Mouse (Mus musculus) lung, adult 2 months (tissue): ENCODE data around the gene Fam189a1.

Source experiments
- CTCF ChIP-seq: fragments of 200-500 bp; IDR thresholded peaks from 2 replicates; pipeline ENCODE4 v1.5.1; 2011; ENCODE audit warnings: mild to moderate bottlenecking, low read length, control low read depth; ENCODE audit not compliant: insufficient read depth
- POLR2A ChIP-seq: fragments of 200-500 bp; IDR thresholded peaks from 2 replicates; pipeline ENCODE4 v1.6.1; 2011; ENCODE audit warnings: low read depth, mild to moderate bottlenecking, control low read depth, low read length, borderline replicate concordance; ENCODE audit errors: extremely low read depth

DNA sequence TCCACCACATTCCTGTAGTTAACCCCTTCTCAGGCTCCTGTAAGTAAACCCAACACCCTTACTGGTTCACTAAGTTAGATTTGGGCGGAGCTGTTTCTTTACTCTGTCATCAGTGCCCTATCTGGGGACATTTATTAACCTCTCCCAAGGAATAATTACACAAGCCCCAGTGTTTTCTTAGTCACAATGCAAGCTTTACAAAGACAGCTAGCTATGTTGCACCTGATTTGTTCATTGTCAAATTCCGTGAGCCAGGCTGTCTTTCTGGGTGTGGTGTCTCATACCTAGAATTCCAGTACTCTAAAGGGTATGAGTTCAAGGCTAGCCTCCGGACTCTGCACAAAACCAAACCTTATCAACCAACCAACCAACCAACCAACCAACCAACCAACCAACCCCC, 250.9 kb downstream of the Fam189a1 start:
- no peak for TF ChIP-seq POLR2A
- no peak for TF ChIP-seq CTCF
